Mouse (Mus musculus) liver, adult (tissue): ENCODE data around the gene Cst6.
"Not testable (repeated sequence)": the region's sequence is repeated elsewhere in the genome, so short reads cannot be mapped to it uniquely, and the experiment has no call there.

ENCODE experiments used
- GATA4 ChIP-seq: IDR thresholded peaks from 2 replicates; pipeline ENCODE4 v1.6.1; 2014; ENCODE audit warnings: mild to moderate bottlenecking, low read length; ENCODE audit not compliant: insufficient replicate concordance

Cst6 gene

GRCm38 (mm10) chr19:5349502-5349873 lies at the start of gene Cst6:
Gene Cst6 (minus strand): TSS chr19:5349574.
- TF ChIP-seq GATA4, result not testable (repeated sequence)

DNA sequence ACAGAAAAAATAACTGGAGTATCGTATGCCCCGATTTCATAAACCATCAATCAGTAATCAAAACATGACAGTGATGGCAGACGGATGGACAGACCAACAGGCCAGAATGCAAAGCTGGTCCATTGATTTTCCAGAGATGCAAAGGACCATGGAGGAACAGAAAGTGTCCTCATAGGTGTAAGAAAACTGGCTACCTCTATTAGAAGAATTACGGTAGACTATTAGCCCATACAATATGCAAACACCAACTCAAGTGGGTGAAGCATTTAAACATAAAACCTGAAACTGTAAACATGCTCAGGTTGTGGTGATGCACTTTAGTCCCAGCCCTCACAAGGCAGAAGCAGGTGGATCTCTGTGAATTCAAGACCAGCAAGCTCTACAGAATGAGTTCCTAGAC lies 46.0 kb upstream of the Cst6 start:
- no peak for TF ChIP-seq GATA4

DNA sequence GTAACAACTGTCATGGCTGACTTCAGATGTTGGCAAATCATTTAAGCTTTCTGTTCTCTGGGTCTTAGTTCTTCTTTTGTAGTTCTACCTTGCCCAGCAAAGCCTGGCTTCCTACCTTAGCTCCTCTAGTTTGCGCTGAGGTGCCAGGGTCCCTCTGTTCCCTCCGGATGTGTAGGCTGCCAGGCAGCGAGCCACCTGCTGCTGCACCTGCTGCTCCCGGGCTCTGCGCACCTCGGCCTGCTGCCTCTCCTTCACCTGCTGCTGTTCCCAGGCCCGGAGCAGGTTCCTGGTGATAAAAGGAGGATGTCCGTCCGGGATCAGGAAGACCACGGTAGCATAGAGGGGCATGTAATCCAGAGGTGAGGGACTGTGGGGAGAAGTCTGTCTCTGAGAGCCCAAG lies 44.8 kb upstream of the Cst6 start:
- no peak for TF ChIP-seq GATA4

- TF ChIP-seq GATA4, result no peak
Observed at GRCm38 (mm10) chr19:5392892-5393291, 43.5 kb upstream of the Cst6 start.

DNA sequence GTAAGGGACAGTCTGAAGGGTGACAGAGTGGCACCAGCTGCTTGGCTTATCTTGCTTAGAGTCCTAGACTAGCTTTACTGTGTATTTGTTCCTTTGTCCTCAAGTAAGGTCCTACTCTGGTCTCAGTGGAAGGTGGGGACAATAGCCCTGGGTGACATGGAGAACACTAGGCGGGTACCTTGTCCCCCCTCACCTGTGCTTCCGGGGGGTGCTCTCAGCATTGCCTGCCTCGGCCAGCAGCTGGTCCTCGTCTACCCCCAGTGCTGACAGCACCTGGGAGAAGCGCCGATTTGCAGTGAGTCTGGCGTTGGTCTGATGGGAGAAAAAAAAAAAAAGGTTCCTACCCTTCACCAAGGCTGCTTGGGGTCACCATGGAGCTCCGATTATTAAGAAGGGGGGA lies 41.0 kb upstream of the Cst6 start:
- TF ChIP-seq GATA4, result no peak

DNA sequence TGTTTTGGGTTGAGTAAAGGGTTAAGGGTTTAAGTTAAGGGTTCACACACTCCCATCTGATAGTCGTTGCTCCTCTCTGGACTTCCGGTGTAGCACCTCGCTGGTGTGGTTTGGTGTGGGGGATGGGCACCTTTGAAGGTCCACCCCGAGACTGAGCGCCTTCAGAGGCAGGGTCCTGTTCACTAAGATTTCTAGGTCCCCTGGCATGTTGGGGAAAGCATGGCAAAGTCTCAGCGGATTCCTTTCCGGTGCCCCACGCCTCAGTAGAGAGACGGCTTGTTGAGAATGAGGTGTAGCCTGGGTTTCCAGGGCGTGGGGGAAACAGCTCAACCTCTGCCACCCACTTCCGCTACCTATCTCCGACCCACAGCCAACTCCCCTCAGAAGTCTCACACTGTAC lies 40.3 kb upstream of the Cst6 start:
- TF ChIP-seq GATA4, result no peak

- no peak for TF ChIP-seq GATA4
Observed at GRCm38 (mm10) chr19:5388588-5389242, 39.3 kb upstream of the Cst6 start, which contains the start of gene Sart1. Gene Sart1 (minus strand): TSS chr19:5388703.

GRCm38 (mm10) chr19:5388011-5388441 lies 38.7 kb upstream of the Cst6 start:
- TF ChIP-seq GATA4, result no peak

DNA sequence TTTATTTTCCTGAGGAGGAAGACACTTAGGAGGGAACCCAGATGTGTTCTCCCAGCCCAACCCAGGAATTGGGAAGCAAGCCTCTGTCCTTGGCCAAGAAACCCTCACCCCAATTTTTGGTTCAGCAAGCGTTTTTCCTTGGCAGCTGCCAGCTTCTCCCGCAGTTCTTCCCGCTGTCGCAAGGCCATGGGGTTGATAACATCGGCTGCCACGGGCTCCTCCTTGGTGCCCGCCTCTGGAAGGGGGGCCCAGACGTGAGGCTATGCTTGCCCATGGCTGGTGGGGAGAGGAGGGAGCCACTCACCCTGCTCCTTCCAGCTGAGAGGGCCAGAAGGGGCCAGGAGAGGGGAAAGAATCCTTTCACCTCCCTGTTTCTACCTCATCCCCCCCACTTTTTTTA lies 35.3 kb upstream of the Cst6 start:
- no peak for TF ChIP-seq GATA4

GRCm38 (mm10) chr19:5383326-5383725 lies 34.0 kb upstream of the Cst6 start:
- no peak for TF ChIP-seq GATA4

- no peak for TF ChIP-seq GATA4
Observed at GRCm38 (mm10) chr19:5377446-5377845, 28.1 kb upstream of the Cst6 start.

DNA sequence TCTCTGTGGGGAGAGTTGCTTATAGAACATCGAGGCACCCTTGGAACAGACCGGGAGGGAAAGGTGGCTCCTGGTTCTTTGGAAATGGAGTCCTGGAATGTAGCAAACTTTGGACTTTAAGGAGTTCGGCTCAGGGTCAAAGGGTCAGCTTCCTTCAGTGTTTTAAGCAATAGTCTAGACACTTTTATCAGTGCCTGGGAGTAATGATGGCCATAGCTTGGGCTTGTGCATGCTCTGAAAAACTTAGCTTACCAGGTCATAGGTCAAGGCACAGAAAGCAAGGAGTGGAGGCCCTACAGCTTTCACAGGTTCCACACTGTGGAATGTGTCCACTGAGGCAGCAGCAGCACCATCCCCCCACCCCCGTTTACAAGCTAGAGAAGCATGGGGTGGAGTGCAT lies 25.4 kb upstream of the Cst6 start:
- no peak for TF ChIP-seq GATA4

GRCm38 (mm10) chr19:5374177-5374576 lies 24.8 kb upstream of the Cst6 start:
- TF ChIP-seq GATA4, result no peak

GRCm38 (mm10) chr19:5372724-5373123 lies 23.4 kb upstream of the Cst6 start:
- no peak for TF ChIP-seq GATA4

DNA sequence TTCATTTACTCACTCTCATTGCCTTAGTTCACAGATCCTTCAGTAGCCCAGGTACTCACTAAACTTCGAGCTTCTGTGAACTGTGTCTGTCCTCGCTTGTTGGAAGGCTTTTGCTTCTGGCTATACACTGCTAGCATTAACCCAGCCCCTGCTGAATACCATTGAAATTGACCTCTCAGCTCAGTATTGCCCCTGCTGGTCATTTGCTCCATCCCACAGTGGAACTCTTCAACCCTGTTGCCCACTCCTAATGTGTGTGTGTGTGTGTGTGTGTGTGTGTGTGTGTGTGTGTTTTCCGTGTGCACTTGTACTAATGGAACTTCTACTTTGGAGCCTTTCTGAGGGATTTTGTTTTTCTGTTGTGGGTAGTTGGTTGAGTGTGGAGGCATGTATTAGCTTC lies 21.6 kb upstream of the Cst6 start:
- TF ChIP-seq GATA4, result no peak

GRCm38 (mm10) chr19:5367455-5367854 lies 18.1 kb upstream of the Cst6 start:
- no peak for TF ChIP-seq GATA4

GRCm38 (mm10) chr19:5367053-5367359 lies 17.6 kb upstream of the Cst6 start, which contains the start of gene Banf1:
Gene Banf1 (minus strand): TSS chr19:5367168.
- no peak for TF ChIP-seq GATA4
